Mouse (Mus musculus) cerebellum, adult 2 months (tissue): ENCODE measurements around the gene Trpd52l3. TPM values are rescaled to one million over a fixed set of nuclear protein-coding genes. Genes with fewer than 3 reads are reported as not detected.
"Not testable (repeated sequence)": the region's sequence is repeated elsewhere in the genome, so short reads cannot be mapped to it uniquely, and the experiment has no call there.

ENCODE experiments used
- DNase-seq, 2 experiments: peaks; one replicate each; pipeline ENCODE4 v3.0.0; 2021
- H3K27ac ChIP-seq: fragments of 200-500 bp; 2 replicates; pipeline ENCODE4 v1.5.1; 2012; ENCODE audit warnings: low read length, control low read depth, inconsistent platforms; ENCODE audit not compliant: insufficient read depth
- H3K27me3 ChIP-seq: fragments of 200-500 bp; 2 replicates; pipeline ENCODE4 v1.6.1; 2012; ENCODE audit warnings: inconsistent platforms, mild to moderate bottlenecking, low read length, moderate library complexity; ENCODE audit not compliant: control insufficient read depth, insufficient read depth
- H3K4me1 ChIP-seq: fragments of 200-500 bp; 2 replicates; pipeline ENCODE4 v1.6.1; 2011; ENCODE audit warnings: low read length; ENCODE audit not compliant: control insufficient read depth, insufficient read depth
- H3K4me3 ChIP-seq: fragments of 200-500 bp; replicated peaks from 2 replicates; pipeline ENCODE3; 2011; ENCODE audit warnings: mild to moderate bottlenecking, low read depth, low read length, control low read depth; ENCODE audit not compliant: insufficient read depth
- CTCF ChIP-seq: fragments of 200-500 bp; IDR thresholded peaks from 2 replicates; pipeline ENCODE4 v1.5.1; 2011; ENCODE audit warnings: low read depth, mild to moderate bottlenecking, control low read depth, low read length, moderate library complexity, borderline replicate concordance; ENCODE audit not compliant: insufficient read depth
- POLR2A ChIP-seq: fragments of 200-500 bp; IDR thresholded peaks from 2 replicates; pipeline ENCODE4 v1.6.1; 2011; ENCODE audit warnings: low read length, control low read depth, borderline replicate concordance; ENCODE audit not compliant: insufficient read depth
- WGBS: fragments of 180-500 bp; shearing (Covaris S2); methylation state at CpG from one replicate; pipeline ENCODE4 v1.1.7; 2018; 5-methylcytosine and 5-hydroxymethylcytosine counted together
- polyA plus RNA-seq: library from polyadenylated mRNA; depleted of rRNA; stranded (reverse); fragments of >200 nt; gene quantifications from 2 replicates; pipeline ENCODE4 v1.2.3, GENCODE M21; 2012

Trpd52l3 gene
- polyA plus RNA-seq, 1 experiment, result not detected

DNA sequence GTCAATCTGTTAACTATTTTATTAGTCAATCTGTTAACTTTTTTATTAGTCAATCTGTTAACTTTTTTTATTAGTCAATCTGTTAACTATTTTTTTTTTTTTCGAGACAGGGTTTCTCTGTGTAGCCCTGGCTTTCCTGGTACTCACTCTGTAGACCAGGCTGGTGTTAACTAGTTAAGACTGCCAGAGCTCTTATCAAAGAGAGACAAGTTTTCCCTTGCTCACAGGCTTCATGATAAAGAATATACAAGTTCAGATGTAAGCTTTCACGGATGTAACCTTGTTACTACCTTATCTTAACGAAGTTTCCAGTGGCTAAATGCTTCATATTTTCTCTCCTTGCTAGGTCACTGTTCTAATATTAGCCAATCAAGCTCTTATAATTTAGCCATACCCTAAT lies 10.7 kb downstream of the Trpd52l3 start:
- Histone ChIP-seq H3K4me1 (no peaks in the 10 kb centered on the region), H3K4me3 (no peak overlapping the region), H3K27ac (no peak overlapping the region), H3K27me3 (no peaks in the 10 kb centered on the region)
- no peak for DNase-seq
- WGBS, result 87% methylated on average over 3 of the region's 3 CpGs
- TF ChIP-seq CTCF (no peak), POLR2A (no peak)

DNA sequence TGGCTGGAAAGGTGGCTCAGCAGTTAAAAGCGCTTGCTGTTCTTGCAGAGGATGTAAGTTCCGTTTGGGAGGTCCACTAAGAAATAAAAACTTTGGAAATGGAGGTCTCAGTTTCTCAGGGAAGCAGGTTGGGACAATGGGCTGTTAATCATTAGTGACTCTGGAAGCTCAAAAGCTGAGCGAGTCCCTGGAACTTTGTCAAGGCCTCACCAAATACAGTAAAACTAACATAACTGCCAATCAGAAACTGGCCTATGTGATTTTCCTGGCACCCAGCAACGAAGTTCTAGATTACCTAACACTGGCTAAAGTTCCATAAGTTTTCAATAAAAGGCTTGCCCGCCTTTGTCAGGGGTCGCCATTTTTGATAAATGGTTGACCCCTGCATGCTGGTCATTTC lies 12.6 kb downstream of the Trpd52l3 start:
- Histone ChIP-seq H3K4me3 (no peak overlapping the region), H3K27ac (no peak overlapping the region), H3K27me3 (no peaks in the 10 kb centered on the region), H3K4me1 (no peaks in the 10 kb centered on the region)
- no peak for TF ChIP-seq POLR2A
- no peak for TF ChIP-seq CTCF
- 76% methylated on average over 6 of the region's 6 CpGs for WGBS
- DNase-seq, result no peak

DNA sequence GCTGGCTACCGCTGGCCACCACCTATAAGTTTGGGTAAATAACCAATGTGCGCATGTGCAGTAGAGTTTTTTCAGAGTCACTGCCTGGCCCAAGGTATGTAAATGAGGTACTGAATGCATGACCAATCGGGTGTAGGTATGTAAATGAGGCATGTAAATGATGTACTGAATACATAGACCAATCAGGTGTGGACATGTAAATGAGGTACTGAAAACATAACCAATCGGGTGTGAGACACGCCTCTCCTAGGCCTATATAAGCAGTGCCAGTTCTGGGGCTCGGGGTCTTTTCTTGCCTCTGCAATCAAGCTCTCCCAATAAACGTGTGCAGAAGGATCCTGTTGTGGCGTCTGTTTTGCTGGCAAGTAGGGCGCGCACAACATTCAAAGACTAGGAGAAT lies 19.8 kb downstream of the Trpd52l3 start:
- H3K4me3 ChIP-seq, H3K4me1 ChIP-seq, H3K27me3 ChIP-seq, H3K27ac ChIP-seq, DNase-seq: not testable (repeated sequence)
- WGBS, result 93% methylated on average over 10 of the region's 10 CpGs

DNA sequence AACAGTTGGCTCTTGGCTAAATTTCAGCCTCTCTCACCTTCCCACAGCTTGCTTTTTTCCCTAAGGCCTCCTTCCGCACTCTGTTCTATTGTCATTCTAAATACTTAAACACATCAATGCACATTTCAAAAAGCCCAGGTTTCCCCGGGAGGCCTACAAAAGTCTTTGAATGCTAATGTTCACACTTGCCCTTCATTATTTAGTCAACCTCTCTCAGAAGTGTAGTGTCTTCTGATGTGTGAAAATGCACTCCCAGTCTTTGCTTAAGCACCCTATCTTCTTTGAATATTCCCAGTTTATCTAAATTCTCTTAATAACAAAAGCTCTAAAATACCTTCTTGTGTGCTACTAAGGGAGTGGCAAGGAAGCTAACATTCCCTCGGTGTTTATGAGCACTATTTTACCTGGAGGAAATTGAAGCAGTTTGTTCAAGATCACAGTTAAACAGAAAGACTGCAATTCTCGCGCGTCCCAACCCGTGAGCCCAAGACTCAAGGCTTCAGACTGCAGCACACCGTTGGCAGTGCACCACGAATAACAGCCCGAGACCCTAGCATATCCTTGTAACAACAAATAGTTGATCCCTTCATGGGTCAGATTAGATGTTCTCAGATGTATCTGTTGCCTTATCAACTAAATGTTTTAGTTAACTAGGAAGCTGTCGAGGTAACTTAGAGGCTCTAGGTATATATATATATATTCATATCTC lies 25.6 kb downstream of the Trpd52l3 start:
- DNase-seq, result no peak
- 62% methylated on average over 11 of the region's 11 CpGs for WGBS
- Histone ChIP-seq H3K4me3 (peak overlapping the region; percentile 20), H3K27ac (no peak overlapping the region), H3K4me1 (peaks cover 3% of the 10 kb centered on the region; the same call in 1 of the 2 replicates), H3K27me3 (no peaks in the 10 kb centered on the region)
- no peak for TF ChIP-seq POLR2A
- no peak for TF ChIP-seq CTCF

DNA sequence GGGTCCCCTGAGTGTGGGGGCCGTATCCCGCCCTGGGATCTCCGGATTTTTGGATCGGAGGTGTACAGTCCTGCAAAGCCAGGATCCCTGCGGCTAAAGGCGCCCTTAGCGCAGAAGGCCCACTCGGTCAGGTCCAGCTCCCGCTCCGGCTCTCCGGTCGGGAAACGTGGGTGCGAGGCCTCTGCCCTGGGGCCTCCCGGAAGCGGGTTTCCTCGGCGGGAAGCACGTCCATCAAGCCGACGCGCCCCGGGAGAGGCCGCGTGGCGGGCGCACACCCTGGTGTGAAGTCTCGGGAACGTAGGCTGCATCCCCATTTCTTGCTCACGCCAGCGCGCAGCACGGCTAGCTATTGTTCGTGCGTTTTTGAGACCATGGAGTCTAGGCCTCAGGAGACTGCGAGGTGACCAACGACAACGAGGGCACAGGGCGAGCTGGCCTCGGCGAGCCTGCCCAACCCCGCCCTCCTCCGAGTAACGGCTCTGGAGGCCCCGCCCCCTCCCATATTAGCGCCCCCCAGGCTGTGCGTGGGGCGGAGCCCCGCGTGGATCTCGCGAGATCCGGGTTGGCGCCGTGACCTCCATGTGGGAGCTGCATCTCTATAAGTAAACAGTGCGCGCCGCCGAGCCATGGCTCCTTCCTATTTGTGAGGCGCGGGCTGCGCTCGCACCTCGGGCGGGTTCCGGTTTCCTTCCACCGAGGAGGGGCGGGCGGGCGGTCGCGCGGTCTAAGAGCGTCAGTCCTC lies 26.5 kb downstream of the Trpd52l3 start, which contains the start of gene Uhrf2:
TSS of gene Uhrf2 (plus strand) at position 620 of the 742 bp plus-strand sequence.
- peaks cover 3% of the 10 kb centered on the region; the same call in 1 of the 2 replicates for H3K4me1 ChIP-seq
- under 1% methylated on average over 73 of the region's 74 CpGs for WGBS
- TF ChIP-seq POLR2A (peak; percentile 86), CTCF (no peak)
- peak within 1 kb of the TSS; percentile 93 for H3K4me3 ChIP-seq
- peak within 1 kb of the TSS; percentile 70 for H3K27ac ChIP-seq
- peak; percentile 92 to 94 for DNase-seq
- no peaks in the 10 kb centered on the region for H3K27me3 ChIP-seq

DNA sequence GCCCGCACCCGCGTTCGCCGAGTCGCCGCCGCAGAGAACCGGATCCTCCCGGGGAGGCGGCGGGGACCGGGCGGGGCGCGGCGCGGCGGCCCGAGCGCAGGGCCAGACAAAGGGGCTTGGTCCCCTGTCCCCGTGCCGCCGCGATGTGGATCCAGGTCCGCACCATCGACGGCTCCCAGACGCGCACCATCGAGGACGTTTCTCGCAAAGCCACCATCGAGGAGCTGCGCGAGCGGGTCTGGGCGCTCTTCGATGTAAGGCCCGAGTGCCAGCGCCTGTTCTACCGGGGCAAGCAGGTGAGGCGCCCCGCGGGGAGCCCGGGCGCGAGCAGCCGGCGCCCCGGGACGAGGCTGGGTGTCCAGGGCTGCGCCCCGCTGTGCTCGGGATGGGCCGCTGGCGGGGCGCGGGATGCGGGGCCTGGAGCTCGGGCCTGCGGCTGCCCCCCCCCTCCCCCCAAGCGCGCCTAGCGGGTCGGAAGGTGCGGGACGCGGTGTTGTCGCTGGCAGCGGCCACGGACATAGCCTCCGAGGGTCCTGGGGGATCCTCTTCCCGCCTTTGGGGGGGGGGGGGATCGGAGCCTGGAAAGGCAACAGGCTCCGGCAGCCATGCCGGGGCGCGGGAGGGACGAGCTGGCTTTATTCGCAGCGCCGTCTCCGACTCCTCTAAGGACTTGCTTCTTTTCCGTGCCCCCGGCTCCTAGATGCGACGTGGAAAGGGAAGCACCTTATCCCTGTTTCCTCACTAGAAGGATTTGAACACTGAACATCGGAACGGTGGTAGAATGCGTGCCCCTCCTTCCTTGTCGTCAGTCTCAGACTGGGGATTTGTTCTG lies 27.3 kb downstream of the Trpd52l3 start:
- H3K27ac ChIP-seq, result peak overlapping the region; percentile 9; the same call in 1 of the 2 replicates
- WGBS, result under 1% methylated on average over 91 of the region's 92 CpGs
- no peaks in the 10 kb centered on the region for H3K27me3 ChIP-seq
- TF ChIP-seq POLR2A (no peak), CTCF (no peak)
- peak; percentile 32 to 55 for DNase-seq
- H3K4me1 ChIP-seq, result peaks cover 3% of the 10 kb centered on the region; the same call in 1 of the 2 replicates
- H3K4me3 ChIP-seq, result peak overlapping the region; percentile 93

DNA sequence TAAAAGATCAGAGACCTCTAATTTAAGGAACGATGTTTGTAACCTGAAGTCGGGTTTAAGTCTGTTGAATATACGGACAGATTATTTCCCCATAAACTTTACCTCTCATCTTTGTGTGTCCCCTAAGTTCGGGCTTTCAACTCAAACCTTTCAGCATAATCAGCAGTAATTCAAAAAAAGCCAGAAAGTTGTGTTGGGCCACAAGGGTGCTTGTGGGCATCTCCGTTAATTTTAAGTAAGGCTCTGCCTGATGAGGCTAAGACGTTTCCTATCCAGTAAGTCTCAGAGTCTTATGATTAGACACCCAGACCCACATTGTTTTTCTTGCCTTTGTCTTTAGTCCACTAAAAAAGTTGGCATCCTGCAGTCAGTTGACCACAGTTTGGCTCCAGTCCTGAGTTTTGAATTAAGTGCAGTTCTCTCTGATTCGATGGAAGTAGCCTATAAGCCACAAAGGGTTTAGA lies 27.9 kb downstream of the Trpd52l3 start:
- WGBS, result 2% methylated on average over 7 of the region's 7 CpGs
- Histone ChIP-seq H3K27me3 (no peaks in the 10 kb centered on the region), H3K27ac (no peak overlapping the region), H3K4me1 (peaks cover 3% of the 10 kb centered on the region; the same call in 1 of the 2 replicates), H3K4me3 (peak overlapping the region; percentile 93)
- peak in 1 of 2 experiments; percentile 19 for DNase-seq
- TF ChIP-seq CTCF (no peak), POLR2A (no peak)

DNA sequence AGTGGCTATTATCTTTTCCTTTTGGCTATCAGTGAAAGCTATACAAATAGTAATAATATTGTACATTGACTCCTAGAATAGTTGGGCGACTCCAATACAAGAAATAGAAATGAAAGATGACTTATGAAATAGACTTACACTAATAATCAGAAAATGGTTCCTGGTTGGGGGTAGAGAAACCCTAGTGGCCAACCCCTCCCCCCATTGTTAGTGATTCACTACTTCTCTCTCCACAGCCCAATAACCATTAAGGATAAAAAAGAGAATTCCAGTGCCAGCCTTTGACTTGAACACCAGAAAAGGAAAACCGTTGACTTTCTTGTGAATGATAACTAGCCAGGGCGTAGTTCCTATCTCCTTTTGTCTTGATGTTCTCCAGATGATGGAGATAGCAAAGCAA lies 28.6 kb downstream of the Trpd52l3 start:
- no peaks in the 10 kb centered on the region for H3K27me3 ChIP-seq
- no peak overlapping the region for H3K4me3 ChIP-seq
- no peak for DNase-seq
- peaks cover 3% of the 10 kb centered on the region; the same call in 1 of the 2 replicates for H3K4me1 ChIP-seq
- H3K27ac ChIP-seq, result no peak overlapping the region
- 50% methylated on average over 3 of the region's 3 CpGs for WGBS
- TF ChIP-seq POLR2A, result no peak
- no peak for TF ChIP-seq CTCF
